Mouse (Mus musculus): ENCODE results near the gene Mob3c. TPM values are rescaled to one million over a fixed set of nuclear protein-coding genes. Genes with fewer than 3 reads are reported as not detected.
A peak's percentile ranks its signal among the peaks of the same experiment; 100 is the strongest.

Gene Mob3c
- 3.3 and 4.6 TPM in 2 replicates for polyA plus RNA-seq (2014; fragmentation: Nextera tagmentation; extraction: Ambion mirVana)

GRCm38 (mm10) chr4:115827888-115828571 lies at the start of gene Mob3c:
Gene Mob3c, plus strand, starts transcription at chr4:115828092.
- peak; percentile 90 for ATAC-seq (ENCODE audit: low FRiP score)
- Histone ChIP-seq H3K9ac (ENCODE audit: low read depth, low read length) (peak within 1 kb of the TSS; percentile 69), H3K27ac (ENCODE audit: low read depth, low read length) (peak within 1 kb of the TSS; percentile 40; the same call in 1 of the 2 replicates), H3K9me3 (ENCODE audit: control insufficient read depth, low read length) (no peaks in the 10 kb centered on the region), H3K4me3 (ENCODE audit: low read depth, low read length) (peak within 1 kb of the TSS; percentile 70), H3K4me2 (replicated peaks; ENCODE audit: low read depth, low read length) (peak within 1 kb of the TSS; percentile 80), H3K36me3 (ENCODE audit: control insufficient read depth, insufficient read depth, low read length) (no peaks in the 10 kb centered on the region), H3K4me1 (replicated peaks; ENCODE audit: control insufficient read depth, insufficient read depth, low read length) (no peaks in the 10 kb centered on the region), H3K27me3 (ENCODE audit: control insufficient read depth, insufficient read depth, low read length) (no peaks in the 10 kb centered on the region)
- WGBS: under 1% methylated on average over 43 of the region's 57 CpGs
- DNase-seq (ENCODE audit: low spot score): peak; percentile 81

- ATAC-seq (ENCODE audit: low FRiP score) (no peak), DNase-seq (ENCODE audit: low spot score) (no peak)
- Histone ChIP-seq H3K27me3 (ENCODE audit: control insufficient read depth, insufficient read depth, low read length) (no peaks in the 10 kb centered on the region), H3K27ac (ENCODE audit: low read depth, low read length) (no peak overlapping the region), H3K9me3 (ENCODE audit: control insufficient read depth, low read length) (no peaks in the 10 kb centered on the region), H3K4me1 (replicated peaks; ENCODE audit: control insufficient read depth, insufficient read depth, low read length) (no peaks in the 10 kb centered on the region; the same call in 1 of the 2 replicates), H3K9ac (ENCODE audit: low read depth, low read length) (no peak overlapping the region), H3K4me2 (replicated peaks; ENCODE audit: low read depth, low read length) (no peak overlapping the region), H3K36me3 (ENCODE audit: control insufficient read depth, insufficient read depth, low read length) (no peaks in the 10 kb centered on the region), H3K4me3 (ENCODE audit: low read depth, low read length) (no peak overlapping the region)
- 42% methylated on average over 6 of the region's 6 CpGs for WGBS
Measured at GRCm38 (mm10) chr4:115780269-115780668, 47.6 kb upstream of the Mob3c start.

GRCm38 (mm10) chr4:115780918-115781317 lies 47.0 kb upstream of the Mob3c start, which contains the start of gene Tex38:
Gene Tex38, minus strand, starts transcription at chr4:115781018.
- no peak within 1 kb of the TSS for H3K27ac ChIP-seq (ENCODE audit: low read depth, low read length)
- H3K4me3 ChIP-seq (ENCODE audit: low read depth, low read length): no peak within 1 kb of the TSS
- H3K4me2 ChIP-seq (replicated peaks; ENCODE audit: low read depth, low read length): no peak within 1 kb of the TSS
- no peaks in the 10 kb centered on the region for H3K9me3 ChIP-seq (ENCODE audit: control insufficient read depth, low read length)
- DNase-seq (ENCODE audit: low spot score) (no peak), ATAC-seq (ENCODE audit: low FRiP score) (no peak)
- H3K4me1 ChIP-seq (replicated peaks; ENCODE audit: control insufficient read depth, insufficient read depth, low read length): no peaks in the 10 kb centered on the region; the same call in 1 of the 2 replicates
- H3K9ac ChIP-seq (ENCODE audit: low read depth, low read length): no peak within 1 kb of the TSS
- WGBS: 89% methylated on average over 3 of the region's 3 CpGs
- H3K36me3 ChIP-seq (ENCODE audit: control insufficient read depth, insufficient read depth, low read length): no peaks in the 10 kb centered on the region
- no peaks in the 10 kb centered on the region for H3K27me3 ChIP-seq (ENCODE audit: control insufficient read depth, insufficient read depth, low read length)

GRCm38 (mm10) chr4:115782026-115782805 lies 45.7 kb upstream of the Mob3c start:
- no peak for ATAC-seq (ENCODE audit: low FRiP score)
- H3K36me3 ChIP-seq (ENCODE audit: control insufficient read depth, insufficient read depth, low read length): no peaks in the 10 kb centered on the region
- no peak overlapping the region for H3K9ac ChIP-seq (ENCODE audit: low read depth, low read length)
- H3K4me2 ChIP-seq (replicated peaks; ENCODE audit: low read depth, low read length): no peak overlapping the region
- H3K9me3 ChIP-seq (ENCODE audit: control insufficient read depth, low read length): no peaks in the 10 kb centered on the region
- H3K27me3 ChIP-seq (ENCODE audit: control insufficient read depth, insufficient read depth, low read length): no peaks in the 10 kb centered on the region
- H3K27ac ChIP-seq (ENCODE audit: low read depth, low read length): no peak overlapping the region
- DNase-seq (ENCODE audit: low spot score): no peak
- no peaks in the 10 kb centered on the region; the same call in 1 of the 2 replicates for H3K4me1 ChIP-seq (replicated peaks; ENCODE audit: control insufficient read depth, insufficient read depth, low read length)
- H3K4me3 ChIP-seq (ENCODE audit: low read depth, low read length): no peak overlapping the region
- WGBS: 83% methylated on average over 5 of the region's 5 CpGs

- WGBS: under 1% methylated on average over 64 of the region's 69 CpGs
Measured at GRCm38 (mm10) chr4:115784769-115785510, 43.0 kb upstream of the Mob3c start, which contains the start of gene Atpaf1. Gene Atpaf1, plus strand, starts transcription at chr4:115784812.

GRCm38 (mm10) chr4:115785511-115786034 lies 42.3 kb upstream of the Mob3c start:
- Histone ChIP-seq H3K36me3 (ENCODE audit: control insufficient read depth, insufficient read depth, low read length) (no peaks in the 10 kb centered on the region), H3K4me1 (replicated peaks; ENCODE audit: control insufficient read depth, insufficient read depth, low read length) (no peaks in the 10 kb centered on the region; the same call in 1 of the 2 replicates), H3K9me3 (ENCODE audit: control insufficient read depth, low read length) (no peaks in the 10 kb centered on the region), H3K27me3 (ENCODE audit: control insufficient read depth, insufficient read depth, low read length) (no peaks in the 10 kb centered on the region), H3K9ac (ENCODE audit: low read depth, low read length) (peak overlapping the region; percentile 65), H3K4me2 (replicated peaks; ENCODE audit: low read depth, low read length) (peak overlapping the region; percentile 60), H3K27ac (ENCODE audit: low read depth, low read length) (no peak overlapping the region), H3K4me3 (ENCODE audit: low read depth, low read length) (peak overlapping the region; percentile 66)
- 65% methylated on average over 7 of the region's 7 CpGs for WGBS
- ATAC-seq (ENCODE audit: low FRiP score): peak; percentile 28
- no peak for DNase-seq (ENCODE audit: low spot score)

More at GRCm38 (mm10) chr4:115784769-115785510, 43.0 kb upstream of the Mob3c start, which contains the start of gene Atpaf1:
- Histone ChIP-seq H3K27ac (ENCODE audit: low read depth, low read length) (no peak within 1 kb of the TSS), H3K4me1 (replicated peaks; ENCODE audit: control insufficient read depth, insufficient read depth, low read length) (no peaks in the 10 kb centered on the region; the same call in 1 of the 2 replicates), H3K4me2 (replicated peaks; ENCODE audit: low read depth, low read length) (peak within 1 kb of the TSS; percentile 60), H3K9me3 (ENCODE audit: control insufficient read depth, low read length) (no peaks in the 10 kb centered on the region), H3K9ac (ENCODE audit: low read depth, low read length) (peak within 1 kb of the TSS; percentile 65), H3K4me3 (ENCODE audit: low read depth, low read length) (peak within 1 kb of the TSS; percentile 66), H3K36me3 (ENCODE audit: control insufficient read depth, insufficient read depth, low read length) (no peaks in the 10 kb centered on the region), H3K27me3 (ENCODE audit: control insufficient read depth, insufficient read depth, low read length) (no peaks in the 10 kb centered on the region)
- peak; percentile 94 for ATAC-seq (ENCODE audit: low FRiP score)
- DNase-seq (ENCODE audit: low spot score): peak; percentile 80

- Histone ChIP-seq H3K4me1 (replicated peaks; ENCODE audit: control insufficient read depth, insufficient read depth, low read length) (no peaks in the 10 kb centered on the region), H3K4me3 (ENCODE audit: low read depth, low read length) (no peak overlapping the region), H3K27ac (ENCODE audit: low read depth, low read length) (no peak overlapping the region), H3K36me3 (ENCODE audit: control insufficient read depth, insufficient read depth, low read length) (no peaks in the 10 kb centered on the region), H3K4me2 (replicated peaks; ENCODE audit: low read depth, low read length) (no peak overlapping the region), H3K27me3 (ENCODE audit: control insufficient read depth, insufficient read depth, low read length) (no peaks in the 10 kb centered on the region), H3K9me3 (ENCODE audit: control insufficient read depth, low read length) (no peaks in the 10 kb centered on the region), H3K9ac (ENCODE audit: low read depth, low read length) (no peak overlapping the region)
- no peak for DNase-seq (ENCODE audit: low spot score)
- 79% methylated on average over 3 of the region's 3 CpGs for WGBS
- ATAC-seq (ENCODE audit: low FRiP score): no peak
Measured at GRCm38 (mm10) chr4:115790864-115791263, 37.0 kb upstream of the Mob3c start.

- no peaks in the 10 kb centered on the region for H3K4me1 ChIP-seq (replicated peaks; ENCODE audit: control insufficient read depth, insufficient read depth, low read length)
- no peak overlapping the region for H3K27ac ChIP-seq (ENCODE audit: low read depth, low read length)
- ATAC-seq (ENCODE audit: low FRiP score) (no peak), DNase-seq (ENCODE audit: low spot score) (no peak)
- H3K36me3 ChIP-seq (ENCODE audit: control insufficient read depth, insufficient read depth, low read length): no peaks in the 10 kb centered on the region
- H3K4me2 ChIP-seq (replicated peaks; ENCODE audit: low read depth, low read length): no peak overlapping the region
- no peaks in the 10 kb centered on the region for H3K9me3 ChIP-seq (ENCODE audit: control insufficient read depth, low read length)
- no peaks in the 10 kb centered on the region for H3K27me3 ChIP-seq (ENCODE audit: control insufficient read depth, insufficient read depth, low read length)
- no peak overlapping the region for H3K9ac ChIP-seq (ENCODE audit: low read depth, low read length)
- 92% methylated on average over 3 of the region's 3 CpGs for WGBS
- H3K4me3 ChIP-seq (ENCODE audit: low read depth, low read length): no peak overlapping the region
Measured at GRCm38 (mm10) chr4:115795360-115795759, 32.5 kb upstream of the Mob3c start.

Data from hindbrain, embryonic 11.5 days (tissue).